Mouse (Mus musculus) kidney, embryonic 16.5 days (tissue): ENCODE results near the gene Mad1l1. TPM values are rescaled to one million over a fixed set of nuclear protein-coding genes. Genes with fewer than 3 reads are reported as not detected.
A peak's percentile ranks its signal among the peaks of the same experiment; 100 is the strongest.

ENCODE experiments used
- ATAC-seq: fragments of 200-750 bp; cut with Nextera tagmentation; 2 replicates; pipeline ENCODE4 v1.8.0; 2017; ENCODE audit warnings: moderate TSS enrichment; ENCODE audit not compliant: low FRiP score, low TSS enrichment
- H3K27ac ChIP-seq: fragments of 300-500 bp; sonication (generic); 2 replicates; pipeline ENCODE4 v1.5.1; 2014; ENCODE audit warnings: low read length
- H3K27me3 ChIP-seq: fragments of 300-500 bp; sonication (generic); 2 replicates; pipeline ENCODE4 v1.6.1; 2014; ENCODE audit warnings: low read length, control low read depth, mixed read lengths; ENCODE audit not compliant: insufficient read depth
- H3K36me3 ChIP-seq: fragments of 300-500 bp; sonication (generic); 2 replicates; pipeline ENCODE4 v1.6.1; 2014; ENCODE audit warnings: low read length, control low read depth, mixed read lengths; ENCODE audit not compliant: insufficient read depth
- H3K4me1 ChIP-seq: fragments of 300-500 bp; sonication (generic); 2 replicates; pipeline ENCODE4 v1.6.1; 2014; ENCODE audit warnings: low read length, control low read depth, mixed read lengths; ENCODE audit not compliant: insufficient read depth
- H3K4me2 ChIP-seq: fragments of 300-500 bp; sonication (generic); replicated peaks from 2 replicates; pipeline ENCODE4 v1.6.1; 2014; ENCODE audit warnings: low read depth, low read length
- H3K4me3 ChIP-seq: fragments of 300-500 bp; sonication (generic); 2 replicates; pipeline ENCODE4 v1.5.1; 2014; ENCODE audit warnings: mild to moderate bottlenecking, low read length
- H3K9ac ChIP-seq: fragments of 300-500 bp; sonication (generic); replicated peaks from 2 replicates; pipeline ENCODE4 v1.6.1; 2014; ENCODE audit warnings: low read length
- H3K9me3 ChIP-seq: fragments of 300-500 bp; sonication (generic); 2 replicates; pipeline ENCODE4 v1.6.1; 2016; ENCODE audit warnings: low read length, control low read depth
- WGBS: fragments of 180-500 bp; shearing (Covaris S2); extraction: QIAGEN DNeasy Blood & Tissue Kit; methylation state at CpG from one replicate; pipeline ENCODE4 v1.1.7; 2014; 5-methylcytosine and 5-hydroxymethylcytosine counted together
- polyA plus RNA-seq: library from polyadenylated mRNA; unstranded; fragments of >200 nt; fragmentation: Nextera tagmentation; extraction: Ambion mirVana; gene quantifications from 2 replicates; pipeline ENCODE4 v1.2.1, GENCODE M21; 2015

Gene Mad1l1
- polyA plus RNA-seq, 1 experiment from 2014 or later, result 51.6 TPM

GRCm38 (mm10) chr5:140141336-140141735 is 180.0 kb downstream of the Mad1l1 start:
- Histone ChIP-seq H3K36me3 (no peaks in the 10 kb centered on the region), H3K27ac (no peak overlapping the region), H3K27me3 (no peaks in the 10 kb centered on the region), H3K4me2 (no peak overlapping the region), H3K9ac (no peak overlapping the region), H3K4me1 (no peaks in the 10 kb centered on the region), H3K4me3 (no peak overlapping the region), H3K9me3 (no peaks in the 10 kb centered on the region)
- ATAC-seq, result no peak
- WGBS, result 87% methylated on average over 4 of the region's 4 CpGs

- H3K9me3 ChIP-seq, result no peaks in the 10 kb centered on the region
- no peak; the same call in 1 of the 2 replicates for ATAC-seq
Measured at GRCm38 (mm10) chr5:140140214-140140613, 181.1 kb downstream of the Mad1l1 start.

GRCm38 (mm10) chr5:140135734-140136625 is 185.4 kb downstream of the Mad1l1 start:
- Histone ChIP-seq H3K4me1 (no peaks in the 10 kb centered on the region), H3K4me3 (no peak overlapping the region), H3K9me3 (no peaks in the 10 kb centered on the region), H3K27me3 (no peaks in the 10 kb centered on the region), H3K9ac (no peak overlapping the region), H3K27ac (no peak overlapping the region), H3K36me3 (no peaks in the 10 kb centered on the region), H3K4me2 (no peak overlapping the region)
- 93% methylated on average over 8 of the region's 8 CpGs for WGBS
- ATAC-seq, result no peak

More at GRCm38 (mm10) chr5:140140214-140140613, 181.1 kb downstream of the Mad1l1 start:
- Histone ChIP-seq H3K9ac (no peak overlapping the region), H3K4me3 (no peak overlapping the region), H3K4me1 (no peaks in the 10 kb centered on the region), H3K36me3 (no peaks in the 10 kb centered on the region), H3K4me2 (no peak overlapping the region), H3K27ac (no peak overlapping the region), H3K27me3 (no peaks in the 10 kb centered on the region)

GRCm38 (mm10) chr5:140134021-140134420 is 187.3 kb downstream of the Mad1l1 start:
- Histone ChIP-seq H3K9me3 (no peaks in the 10 kb centered on the region), H3K4me2 (no peak overlapping the region), H3K4me1 (no peaks in the 10 kb centered on the region), H3K27ac (no peak overlapping the region), H3K36me3 (no peaks in the 10 kb centered on the region), H3K4me3 (no peak overlapping the region), H3K9ac (no peak overlapping the region), H3K27me3 (no peaks in the 10 kb centered on the region)
- no peak for ATAC-seq
- 92% methylated on average over 7 of the region's 7 CpGs for WGBS

- H3K4me2 ChIP-seq, result no peak overlapping the region
- peaks cover 12% of the 10 kb centered on the region for H3K4me1 ChIP-seq
- ATAC-seq, result peak; percentile 59; the same call in 1 of the 2 replicates
- H3K36me3 ChIP-seq, result 0 out of 2 replicates have a peak, but pooled peaks cover 2% of the 10 kb centered on the region
- H3K27me3 ChIP-seq, result no peaks in the 10 kb centered on the region
- H3K4me3 ChIP-seq, result no peak overlapping the region
- H3K27ac ChIP-seq, result peak overlapping the region; percentile 34
- H3K9me3 ChIP-seq, result no peaks in the 10 kb centered on the region
- 23% methylated on average over 9 of the region's 9 CpGs for WGBS
- no peak overlapping the region for H3K9ac ChIP-seq
Measured at GRCm38 (mm10) chr5:140128414-140128981, 192.9 kb downstream of the Mad1l1 start.

- no peak for ATAC-seq
- no peaks in the 10 kb centered on the region for H3K27me3 ChIP-seq
- H3K4me1 ChIP-seq, result peaks cover 12% of the 10 kb centered on the region
- 0 out of 2 replicates have a peak, but pooled peaks cover 2% of the 10 kb centered on the region for H3K36me3 ChIP-seq
- H3K9ac ChIP-seq, result no peak overlapping the region
- H3K4me3 ChIP-seq, result no peak overlapping the region
- H3K4me2 ChIP-seq, result no peak overlapping the region
- WGBS, result 75% methylated on average over 7 of the region's 7 CpGs
- no peak overlapping the region; the same call in 1 of the 2 replicates for H3K27ac ChIP-seq
- no peaks in the 10 kb centered on the region for H3K9me3 ChIP-seq
Measured at GRCm38 (mm10) chr5:140127981-140128380, 193.4 kb downstream of the Mad1l1 start.

- ATAC-seq, result no peak
- no peak overlapping the region for H3K4me2 ChIP-seq
- no peak overlapping the region for H3K9ac ChIP-seq
- H3K36me3 ChIP-seq, result 0 out of 2 replicates have a peak, but pooled peaks cover 2% of the 10 kb centered on the region
- no peaks in the 10 kb centered on the region for H3K27me3 ChIP-seq
- WGBS, result 78% methylated on average over 1 of the region's 1 CpGs
- no peak overlapping the region for H3K27ac ChIP-seq
- no peaks in the 10 kb centered on the region for H3K9me3 ChIP-seq
- H3K4me1 ChIP-seq, result peaks cover 12% of the 10 kb centered on the region
- H3K4me3 ChIP-seq, result no peak overlapping the region
Measured at GRCm38 (mm10) chr5:140124626-140125025, 196.7 kb downstream of the Mad1l1 start.

GRCm38 (mm10) chr5:140123640-140124366 is 197.5 kb downstream of the Mad1l1 start:
- 0 out of 2 replicates have a peak, but pooled peaks cover 2% of the 10 kb centered on the region for H3K36me3 ChIP-seq
- no peak overlapping the region for H3K4me3 ChIP-seq
- H3K9me3 ChIP-seq, result no peaks in the 10 kb centered on the region
- H3K4me2 ChIP-seq, result no peak overlapping the region
- H3K4me1 ChIP-seq, result peaks cover 10% of the 10 kb centered on the region
- H3K9ac ChIP-seq, result no peak overlapping the region
- ATAC-seq, result peak; percentile 70
- 57% methylated on average over 4 of the region's 4 CpGs for WGBS
- peak overlapping the region; percentile 62; the same call in 1 of the 2 replicates for H3K27ac ChIP-seq
- H3K27me3 ChIP-seq, result no peaks in the 10 kb centered on the region

- no peak overlapping the region for H3K9ac ChIP-seq
- no peaks in the 10 kb centered on the region for H3K27me3 ChIP-seq
- no peak for ATAC-seq
- 0 out of 2 replicates have a peak, but pooled peaks cover 2% of the 10 kb centered on the region for H3K36me3 ChIP-seq
- H3K9me3 ChIP-seq, result no peaks in the 10 kb centered on the region
- H3K27ac ChIP-seq, result peak overlapping the region; percentile 62; the same call in 1 of the 2 replicates
- H3K4me1 ChIP-seq, result peaks cover 4% of the 10 kb centered on the region
- WGBS, result 46% methylated on average over 5 of the region's 5 CpGs
- no peak overlapping the region for H3K4me3 ChIP-seq
- H3K4me2 ChIP-seq, result no peak overlapping the region
Measured at GRCm38 (mm10) chr5:140123194-140123593, 198.2 kb downstream of the Mad1l1 start.
